Mouse (Mus musculus) hindbrain, postnatal 0 days (tissue): ENCODE measurements at regions not wholly inside any gene's neighbourhood (a gene's known extent, or its start where the extent isn't known, plus 50 kb on each side); places are given as distances from the start of the nearest gene placed in this dataset.

Source experiments
- ATAC-seq: fragments of 200-750 bp; cut with Nextera tagmentation; 2 replicates; pipeline ENCODE4 v1.8.0; 2017; ENCODE audit warnings: mild to moderate bottlenecking, moderate TSS enrichment, moderate library complexity
- DNase-seq: peaks from one replicate; pipeline ENCODE4 v3.0.0-alpha.2; 2015; ENCODE audit warnings: low spot score
- H3K27ac ChIP-seq: fragments of 300-500 bp; sonication (generic); 2 replicates; pipeline ENCODE4 v1.5.1; 2014; ENCODE audit warnings: mild to moderate bottlenecking
- H3K27me3 ChIP-seq: fragments of 300-500 bp; sonication (generic); 2 replicates; pipeline ENCODE4 v1.6.1; 2014; ENCODE audit warnings: low read length, mixed read lengths; ENCODE audit not compliant: insufficient read depth
- H3K36me3 ChIP-seq: fragments of 300-500 bp; sonication (generic); 2 replicates; pipeline ENCODE4 v1.6.1; 2014; ENCODE audit warnings: low read length, mixed read lengths; ENCODE audit not compliant: insufficient read depth
- H3K4me1 ChIP-seq: fragments of 300-500 bp; sonication (generic); 2 replicates; pipeline ENCODE4 v1.6.1; 2014; ENCODE audit warnings: antibody characterized with exemption, low read length, mixed read lengths; ENCODE audit not compliant: insufficient read depth
- H3K4me2 ChIP-seq: fragments of 300-500 bp; sonication (generic); 2 replicates; pipeline ENCODE4 v1.6.1; 2014; ENCODE audit warnings: low read depth, mild to moderate bottlenecking, low read length, moderate library complexity, mixed read lengths
- H3K4me3 ChIP-seq: fragments of 300-500 bp; sonication (generic); 2 replicates; pipeline ENCODE4 v1.5.1; 2014; ENCODE audit warnings: low read length
- H3K9ac ChIP-seq: fragments of 300-500 bp; sonication (generic); replicated peaks from 2 replicates; pipeline ENCODE4 v1.6.1; 2014; ENCODE audit warnings: mild to moderate bottlenecking, low read length, moderate library complexity, mixed read lengths
- H3K9me3 ChIP-seq: fragments of 300-500 bp; sonication (generic); 2 replicates; pipeline ENCODE4 v1.6.1; 2016; ENCODE audit warnings: low read length, mixed read lengths
- CTCF ChIP-seq: IDR thresholded peaks from 2 replicates; pipeline ENCODE4 v1.5.1; 2016; ENCODE audit warnings: antibody characterized with exemption, control low read depth, low read depth
- WGBS: fragments of 180-500 bp; shearing (Covaris S2); extraction: QIAGEN DNeasy Blood & Tissue Kit; methylation state at CpG from one replicate; pipeline ENCODE4 v1.1.7; 2014; 5-methylcytosine and 5-hydroxymethylcytosine counted together

- H3K4me3 ChIP-seq: no peak overlapping the region
- H3K9ac ChIP-seq: no peak overlapping the region
- no peaks in the 10 kb centered on the region for H3K9me3 ChIP-seq
- H3K36me3 ChIP-seq: no peaks in the 10 kb centered on the region
- H3K4me1 ChIP-seq: no peaks in the 10 kb centered on the region
- no peaks in the 10 kb centered on the region for H3K27me3 ChIP-seq
- no peak for ATAC-seq
- H3K4me2 ChIP-seq: no peak overlapping the region
- H3K27ac ChIP-seq: no peak overlapping the region
- 88% methylated on average over 1 of the region's 1 CpGs for WGBS
- DNase-seq: no peak
- TF ChIP-seq CTCF: no peak
Measured at GRCm38 (mm10) chr2:137723651-137724050, 532.7 kb upstream of the Btbd3 start.

GRCm38 (mm10) chr2:137721767-137722424 lies 534.5 kb upstream of the Btbd3 start:
- ATAC-seq (no peak), DNase-seq (no peak)
- Histone ChIP-seq H3K4me1 (no peaks in the 10 kb centered on the region), H3K4me3 (no peak overlapping the region), H3K36me3 (no peaks in the 10 kb centered on the region), H3K9ac (no peak overlapping the region), H3K27ac (no peak overlapping the region), H3K9me3 (no peaks in the 10 kb centered on the region), H3K4me2 (no peak overlapping the region), H3K27me3 (no peaks in the 10 kb centered on the region)
- 63% methylated on average over 7 of the region's 7 CpGs for WGBS
- no peak for TF ChIP-seq CTCF

GRCm38 (mm10) chr2:137715891-137716290 lies 540.5 kb upstream of the Btbd3 start:
- DNase-seq: no peak
- H3K4me1 ChIP-seq: no peaks in the 10 kb centered on the region
- H3K9ac ChIP-seq: no peak overlapping the region
- WGBS: 91% methylated on average over 2 of the region's 2 CpGs
- no peak for TF ChIP-seq CTCF
- ATAC-seq: 0 out of 2 replicates have a peak, but pooled peaks have one; percentile 27
- H3K9me3 ChIP-seq: no peaks in the 10 kb centered on the region
- no peak overlapping the region for H3K4me2 ChIP-seq
- no peak overlapping the region for H3K4me3 ChIP-seq
- H3K27ac ChIP-seq: no peak overlapping the region
- H3K36me3 ChIP-seq: no peaks in the 10 kb centered on the region
- no peaks in the 10 kb centered on the region for H3K27me3 ChIP-seq

- Histone ChIP-seq H3K4me3 (no peak overlapping the region), H3K36me3 (no peaks in the 10 kb centered on the region), H3K4me1 (0 out of 2 replicates have a peak, but pooled peaks cover 8% of the 10 kb centered on the region), H3K27ac (no peak overlapping the region), H3K4me2 (peak overlapping the region; percentile 40), H3K27me3 (no peaks in the 10 kb centered on the region), H3K9me3 (no peaks in the 10 kb centered on the region), H3K9ac (no peak overlapping the region)
- WGBS: 2% methylated on average over 4 of the region's 4 CpGs
- TF ChIP-seq CTCF: 0 out of 2 replicates have a peak, but pooled peaks have one; percentile 3
- DNase-seq: peak; percentile 9
- peak; percentile 43; the same call in 1 of the 2 replicates for ATAC-seq
Measured at GRCm38 (mm10) chr2:137706528-137706988, 549.8 kb upstream of the Btbd3 start.

GRCm38 (mm10) chr2:137705724-137706422 lies 550.5 kb upstream of the Btbd3 start:
- 0 out of 2 replicates have a peak, but pooled peaks cover 8% of the 10 kb centered on the region for H3K4me1 ChIP-seq
- no peaks in the 10 kb centered on the region for H3K27me3 ChIP-seq
- no peaks in the 10 kb centered on the region for H3K36me3 ChIP-seq
- WGBS: 20% methylated on average over 14 of the region's 14 CpGs
- no peak overlapping the region for H3K27ac ChIP-seq
- H3K9ac ChIP-seq: no peak overlapping the region
- no peaks in the 10 kb centered on the region for H3K9me3 ChIP-seq
- TF ChIP-seq CTCF: peak; percentile 60
- ATAC-seq (peak; percentile 74), DNase-seq (peak; percentile 76)
- H3K4me2 ChIP-seq: peak overlapping the region; percentile 40
- H3K4me3 ChIP-seq: peak overlapping the region; percentile 1; the same call in 1 of the 2 replicates

GRCm38 (mm10) chr2:137704948-137705723 lies 551.2 kb upstream of the Btbd3 start:
- Histone ChIP-seq H3K9ac (no peak overlapping the region), H3K9me3 (no peaks in the 10 kb centered on the region), H3K36me3 (no peaks in the 10 kb centered on the region), H3K27ac (no peak overlapping the region), H3K4me2 (peak overlapping the region; percentile 40), H3K4me3 (no peak overlapping the region), H3K27me3 (no peaks in the 10 kb centered on the region), H3K4me1 (0 out of 2 replicates have a peak, but pooled peaks cover 8% of the 10 kb centered on the region)
- no peak for DNase-seq
- no peak for ATAC-seq
- no peak for TF ChIP-seq CTCF
- WGBS: 37% methylated on average over 12 of the region's 12 CpGs
